ENCODE assay signal across 8 mouse cellular contexts in the genomic region with DNA sequence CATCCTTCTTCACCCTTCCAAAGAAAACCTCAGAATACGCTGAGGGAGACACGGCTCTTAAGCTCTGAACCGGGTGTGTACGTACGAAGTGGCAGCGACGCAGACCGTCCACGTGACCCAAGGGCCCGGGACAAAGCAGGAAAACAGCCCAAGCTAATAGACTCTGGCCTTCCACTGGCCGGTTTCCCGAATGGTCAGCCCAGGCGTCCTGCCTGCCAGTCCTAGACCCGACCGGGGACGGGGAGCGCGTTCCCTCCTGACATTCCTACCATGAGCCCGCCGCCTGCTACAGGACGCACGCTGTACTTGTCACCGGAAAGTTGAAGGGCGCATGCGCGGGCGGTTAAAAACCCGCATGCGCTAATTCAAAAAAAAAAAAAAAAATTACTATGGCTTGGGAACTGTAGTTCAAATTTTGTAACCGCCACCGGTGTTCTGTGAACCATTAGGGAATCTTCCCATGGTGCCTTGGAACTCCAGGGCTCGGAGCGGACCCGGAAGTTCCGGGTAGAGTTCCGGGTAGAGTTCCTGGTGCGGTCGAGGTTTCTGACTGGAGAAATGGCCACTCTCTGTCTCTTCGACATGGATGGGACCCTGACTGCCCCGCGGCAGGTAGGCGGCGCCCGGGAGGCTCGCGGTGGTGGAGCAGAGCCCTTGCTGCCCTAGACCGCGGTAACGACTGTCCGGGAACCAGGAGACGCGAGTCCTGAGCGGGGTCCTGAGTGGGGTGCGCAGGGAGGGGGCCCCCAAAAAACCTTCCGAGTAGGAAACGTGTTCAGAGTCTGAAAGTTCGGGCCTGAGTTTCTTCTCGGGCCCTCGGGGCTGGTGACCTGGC. TPM values are rescaled to one million over a fixed set of nuclear protein-coding genes. Genes with fewer than 3 reads are reported as not detected.
DNase-seq lines count a peak whose midpoint lies in the region; ATAC-seq and TF ChIP-seq lines count a peak whose summit lies in the region.

A gene (plus strand): TSS at position 458 of the 835 bp plus-strand sequence.
A gene (minus strand): TSS at position 496 of the 835 bp plus-strand sequence.

- peak within 1 kb of the TSS; percentile 79 for H3K4me3 ChIP-seq in gastrocnemius, adult 2 months
- peak within 1 kb of the TSS; percentile 73 for H3K4me3 ChIP-seq in hindbrain, postnatal 0 days (ENCODE audit: low read length)
- peak within 1 kb of the TSS; percentile 59 for H3K4me3 ChIP-seq in left cerebral cortex, adult 2 months

- H3K4me1 ChIP-seq in hindbrain, postnatal 0 days (ENCODE audit: insufficient read depth, low read length), result peaks cover 15% of the 10 kb centered on the region

- H3K9ac ChIP-seq in hindbrain, postnatal 0 days (replicated peaks; ENCODE audit: low read length), result peak within 1 kb of the TSS; percentile 59

- intact Hi-C loops in gastrocnemius, adult 2 months (cut with DNase I), result no loop called here
- intact Hi-C loops in left cerebral cortex, adult 2 months (cut with DNase I), result loop anchor here (10.0 kb wide), 1 partner anchor 143 kb away; no protein-coding TSS in a partner anchor

- TF ChIP-seq CTCF in gastrocnemius, adult 2 months (IDR thresholded peaks at IDR 0.05), result no peak; the same call in 1 of the 2 replicates
- peak; percentile 43 for TF ChIP-seq CTCF in hindbrain, postnatal 0 days (IDR thresholded peaks at IDR 0.05; ENCODE audit: low read depth)
- no peak; the same call in 1 of the 2 replicates for TF ChIP-seq CTCF in left cerebral cortex, adult 2 months (IDR thresholded peaks at IDR 0.05)

- under 1% methylated on average over 59 of the region's 59 CpGs for WGBS in hindbrain, postnatal 0 days

- H3K9me3 ChIP-seq in hindbrain, postnatal 0 days (ENCODE audit: low read length), result no peaks in the 10 kb centered on the region

- H3K4me2 ChIP-seq in hindbrain, postnatal 0 days (ENCODE audit: low read depth, low read length), result peak within 1 kb of the TSS; percentile 92

- H3K36me3 ChIP-seq in hindbrain, postnatal 0 days (ENCODE audit: insufficient read depth, low read length), result peaks cover 5% of the 10 kb centered on the region; the same call in 1 of the 2 replicates

- DNase-seq in ZHBTc4 (ENCODE audit: low read depth, low spot score), result peak; percentile 94
- DNase-seq in gastrocnemius, adult 2 months, result peak; percentile 89
- DNase-seq in hindbrain, postnatal 0 days (ENCODE audit: low spot score), result peak; percentile 97
- DNase-seq in left cerebral cortex, adult 2 months (ENCODE audit: extremely low spot score in 1 of 2, low spot score in 2 of 2), result peak; percentile 84 to 87
- peak; percentile 87 to 89 for DNase-seq in right cerebral cortex, adult 2 months (ENCODE audit: low spot score in 2 of 2)
- peak; percentile 83 for DNase-seq in urinary bladder, postnatal 14 days (ENCODE audit: low spot score)

- peak within 1 kb of the TSS; percentile 91 for H3K27ac ChIP-seq in gastrocnemius, adult 2 months
- peak within 1 kb of the TSS; percentile 88 for H3K27ac ChIP-seq in hindbrain, postnatal 0 days
- peak within 1 kb of the TSS; percentile 88 for H3K27ac ChIP-seq in left cerebral cortex, adult 2 months

- ATAC-seq in common myeloid progenitor, adult 5-6 weeks (replicated peaks; ENCODE audit: low read depth, poor library complexity, severe bottlenecking), result peak; percentile 79
- peak; percentile 96 for ATAC-seq in hindbrain, postnatal 0 days
- ATAC-seq in megakaryocyte, adult 5-6 weeks (ENCODE audit: poor library complexity, severe bottlenecking), result peak; percentile 78

- no peaks in the 10 kb centered on the region for H3K27me3 ChIP-seq in hindbrain, postnatal 0 days (ENCODE audit: insufficient read depth, low read length)

RNA-seq across cellular contexts. Expression of the first gene that starts in this region (rescaled TPM):
- 42.3 and 48.4 TPM in 2 replicates for total RNA-seq in common myeloid progenitor, adult 5-6 weeks (2017)
- 10 to 100 TPM; 14.9 to 24.0 TPM for total RNA-seq in gastrocnemius, adult 2 months (2021)
- total RNA-seq in hindbrain, postnatal 0 days (2014; rRNA removed), result 33.1 and 44.4 TPM in 2 replicates
- 25.7 and 28.5 TPM in 2 replicates for polyA plus RNA-seq in hindbrain, postnatal 0 days (2015; fragmentation: Nextera tagmentation; extraction: Ambion mirVana)
- 10 to 100 TPM; 36.2 to 36.9 TPM for total RNA-seq in left cerebral cortex, adult 2 months (2021)
- 44.8 and 52.5 TPM in 2 replicates for total RNA-seq in megakaryocyte, adult 5-6 weeks (2015)
- total RNA-seq in megakaryocyte, adult 5-6 weeks (2017), result 55.3 and 62.6 TPM in 2 replicates

RNA-seq across cellular contexts. Expression of the second gene that starts in this region (rescaled TPM):
- 19.9 and 20.4 TPM in 2 replicates for total RNA-seq in common myeloid progenitor, adult 5-6 weeks (2017)
- 10 to 100 TPM; 12.4 to 12.9 TPM for total RNA-seq in gastrocnemius, adult 2 months (2021)
- 18.9 and 19.1 TPM in 2 replicates for total RNA-seq in hindbrain, postnatal 0 days (2014; rRNA removed)
- polyA plus RNA-seq in hindbrain, postnatal 0 days (2015; fragmentation: Nextera tagmentation; extraction: Ambion mirVana), result 14.5 and 15.7 TPM in 2 replicates
- 10 to 100 TPM; 12.5 to 13.1 TPM for total RNA-seq in left cerebral cortex, adult 2 months (2021)
- total RNA-seq in megakaryocyte, adult 5-6 weeks (2015), result 4.2 and 4.7 TPM in 2 replicates
- total RNA-seq in megakaryocyte, adult 5-6 weeks (2017), result 6.6 and 8.0 TPM in 2 replicates

Comparison
In these comparisons a context has a peak if more than half of its experiments do, and no peak if none do; other contexts are left out.
1. Peak in every context shown above with its lines: DNase-seq, ATAC-seq, H3K4me3 ChIP-seq and H3K27ac ChIP-seq.